Mouse (Mus musculus) neural tube, embryonic 15.5 days (tissue): ENCODE data around the gene Usp6nl. TPM values are rescaled to one million over a fixed set of nuclear protein-coding genes. Genes with fewer than 3 reads are reported as not detected.

ENCODE experiments used
- ATAC-seq: fragments of 200-750 bp; cut with Nextera tagmentation; 2 replicates; pipeline ENCODE4 v1.8.0; 2017; ENCODE audit warnings: mild to moderate bottlenecking, moderate TSS enrichment, moderate library complexity; ENCODE audit not compliant: low FRiP score
- H3K27ac ChIP-seq: fragments of 300-500 bp; sonication (generic); replicated peaks from 2 replicates; pipeline ENCODE4 v1.5.1; 2015; ENCODE audit warnings: mild to moderate bottlenecking, inconsistent platforms
- H3K27me3 ChIP-seq: fragments of 300-500 bp; sonication (generic); replicated peaks from 2 replicates; pipeline ENCODE4 v1.6.1; 2015; ENCODE audit warnings: inconsistent platforms
- H3K36me3 ChIP-seq: fragments of 300-500 bp; sonication (generic); 2 replicates; pipeline ENCODE4 v1.6.1; 2015; ENCODE audit warnings: inconsistent platforms
- H3K4me1 ChIP-seq: fragments of 300-500 bp; sonication (generic); 2 replicates; pipeline ENCODE4 v1.6.1; 2015; ENCODE audit warnings: inconsistent platforms
- H3K4me2 ChIP-seq: fragments of 300-500 bp; sonication (generic); 2 replicates; pipeline ENCODE4 v1.6.1; 2015; ENCODE audit warnings: inconsistent platforms, mild to moderate bottlenecking, moderate library complexity
- H3K4me3 ChIP-seq: fragments of 300-500 bp; sonication (generic); replicated peaks from 2 replicates; pipeline ENCODE4 v1.5.1; 2015; ENCODE audit warnings: mild to moderate bottlenecking, inconsistent platforms
- H3K9ac ChIP-seq: fragments of 300-500 bp; sonication (generic); replicated peaks from 2 replicates; pipeline ENCODE4 v1.6.1; 2015; ENCODE audit warnings: mild to moderate bottlenecking, inconsistent platforms
- H3K9me3 ChIP-seq: fragments of 300-500 bp; sonication (generic); replicated peaks from 2 replicates; pipeline ENCODE4 v1.6.1; 2016; ENCODE audit warnings: inconsistent platforms
- WGBS: fragments of 180-500 bp; shearing (Covaris S2); methylation state at CpG from one replicate; pipeline ENCODE4 v1.1.7; 2015; ENCODE audit warnings: mixed read lengths; 5-methylcytosine and 5-hydroxymethylcytosine counted together
- polyA plus RNA-seq: library from polyadenylated mRNA; unstranded; fragments of >200 nt; fragmentation: Nextera tagmentation; extraction: Ambion mirVana; gene quantifications from 2 replicates; pipeline ENCODE4 v1.2.1, GENCODE M21; 2015

Gene Usp6nl
- polyA plus RNA-seq, result 6.5 TPM in 2 replicates

- Histone ChIP-seq H3K27me3 (no peaks in the 10 kb centered on the region), H3K4me1 (peaks cover 25% of the 10 kb centered on the region), H3K36me3 (no peaks in the 10 kb centered on the region), H3K9me3 (no peaks in the 10 kb centered on the region), H3K27ac (peak within 1 kb of the TSS; percentile 97), H3K4me2 (peak within 1 kb of the TSS; percentile 78), H3K4me3 (peak within 1 kb of the TSS; percentile 91), H3K9ac (peak within 1 kb of the TSS; percentile 96)
- ATAC-seq, result peak; percentile 92
- under 1% methylated on average over 69 of the region's 75 CpGs for WGBS
Measured at GRCm38 (mm10) chr2:6322376-6322901, at the start of gene Usp6nl. Gene Usp6nl, plus strand, starts transcription at chr2:6322667.

DNA sequence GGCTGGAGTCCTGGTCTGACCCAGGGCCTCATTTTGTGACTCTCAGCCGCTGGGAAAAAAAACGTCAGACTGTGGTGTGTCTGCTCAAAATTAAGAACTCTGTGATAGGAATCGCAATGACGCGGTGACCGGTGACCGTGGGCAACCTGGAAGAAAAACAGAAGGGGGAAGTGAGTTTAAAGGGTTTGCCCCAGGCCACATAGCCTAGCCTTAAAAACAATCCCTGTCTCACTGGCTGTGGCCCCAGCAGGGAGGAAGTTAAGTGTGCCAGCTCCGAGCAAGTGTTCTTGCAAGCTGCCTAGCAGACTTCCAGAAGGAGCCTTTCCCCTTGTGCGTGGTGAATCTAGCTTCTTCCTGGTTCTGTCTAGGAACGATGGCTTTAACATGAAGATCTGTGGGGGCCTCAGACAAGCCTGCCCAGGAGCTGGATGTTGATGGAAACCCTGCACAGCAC, 49.0 kb upstream of the Usp6nl start:
- Histone ChIP-seq H3K9me3 (no peaks in the 10 kb centered on the region), H3K27me3 (no peaks in the 10 kb centered on the region), H3K4me2 (no peak overlapping the region), H3K4me1 (0 out of 2 replicates have a peak, but pooled peaks cover 3% of the 10 kb centered on the region), H3K9ac (no peak overlapping the region), H3K36me3 (no peaks in the 10 kb centered on the region), H3K27ac (no peak overlapping the region), H3K4me3 (no peak overlapping the region)
- 54% methylated on average over 10 of the region's 10 CpGs for WGBS
- ATAC-seq, result no peak

DNA sequence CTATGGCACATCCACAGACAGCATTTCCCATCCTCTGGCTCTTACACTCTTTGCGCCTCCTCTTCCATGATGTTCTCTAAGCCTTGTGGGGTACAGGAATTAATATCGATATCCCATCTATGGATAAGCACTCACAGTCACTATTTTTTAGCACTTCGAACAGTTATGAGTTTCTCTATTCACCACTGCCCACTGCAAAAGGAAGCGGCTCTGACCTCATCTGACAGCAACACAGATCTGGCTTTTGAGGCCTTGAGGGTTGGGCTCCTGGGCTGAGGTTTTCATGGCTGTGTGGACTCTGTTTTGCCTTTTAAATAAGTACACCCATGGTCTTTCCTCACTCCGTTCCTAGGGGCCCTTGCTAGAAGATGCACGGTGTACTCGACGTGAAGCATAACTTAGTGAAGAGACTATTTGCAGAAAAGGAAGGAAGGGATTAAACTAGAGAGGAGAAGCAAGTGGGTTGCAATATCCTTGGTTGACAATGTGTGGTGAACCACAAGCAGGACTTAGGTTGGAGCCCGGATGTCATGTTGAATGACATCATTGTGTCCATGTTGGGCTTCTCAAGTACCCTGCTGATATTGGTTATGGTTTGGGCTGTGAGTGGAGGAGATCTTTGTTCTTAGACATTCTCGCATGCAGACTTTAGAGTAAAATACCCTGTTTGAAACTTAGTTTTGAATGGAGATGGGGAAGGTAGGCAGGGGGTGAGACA, 43.5 kb upstream of the Usp6nl start:
- no peak for ATAC-seq
- Histone ChIP-seq H3K4me1 (no peaks in the 10 kb centered on the region), H3K9me3 (no peaks in the 10 kb centered on the region), H3K27me3 (no peaks in the 10 kb centered on the region), H3K4me2 (no peak overlapping the region), H3K27ac (no peak overlapping the region), H3K4me3 (no peak overlapping the region), H3K36me3 (no peaks in the 10 kb centered on the region), H3K9ac (no peak overlapping the region)
- WGBS, result 84% methylated on average over 10 of the region's 10 CpGs

- no peaks in the 10 kb centered on the region for H3K9me3 ChIP-seq
- 49% methylated on average over 10 of the region's 10 CpGs for WGBS
- H3K4me2 ChIP-seq, result no peak overlapping the region
- ATAC-seq, result no peak
- no peak overlapping the region for H3K4me3 ChIP-seq
- no peaks in the 10 kb centered on the region for H3K36me3 ChIP-seq
- H3K27ac ChIP-seq, result no peak overlapping the region
- H3K4me1 ChIP-seq, result no peaks in the 10 kb centered on the region
- H3K27me3 ChIP-seq, result no peaks in the 10 kb centered on the region
- no peak overlapping the region for H3K9ac ChIP-seq
Measured at GRCm38 (mm10) chr2:6279614-6280301, 42.7 kb upstream of the Usp6nl start.

- Histone ChIP-seq H3K4me3 (no peak overlapping the region), H3K27me3 (no peaks in the 10 kb centered on the region), H3K27ac (no peak overlapping the region), H3K36me3 (no peaks in the 10 kb centered on the region), H3K4me1 (no peaks in the 10 kb centered on the region), H3K9me3 (no peaks in the 10 kb centered on the region), H3K9ac (no peak overlapping the region), H3K4me2 (no peak overlapping the region)
- ATAC-seq, result no peak
- 94% methylated on average over 2 of the region's 2 CpGs for WGBS
Measured at GRCm38 (mm10) chr2:6283569-6283968, 38.9 kb upstream of the Usp6nl start.

DNA sequence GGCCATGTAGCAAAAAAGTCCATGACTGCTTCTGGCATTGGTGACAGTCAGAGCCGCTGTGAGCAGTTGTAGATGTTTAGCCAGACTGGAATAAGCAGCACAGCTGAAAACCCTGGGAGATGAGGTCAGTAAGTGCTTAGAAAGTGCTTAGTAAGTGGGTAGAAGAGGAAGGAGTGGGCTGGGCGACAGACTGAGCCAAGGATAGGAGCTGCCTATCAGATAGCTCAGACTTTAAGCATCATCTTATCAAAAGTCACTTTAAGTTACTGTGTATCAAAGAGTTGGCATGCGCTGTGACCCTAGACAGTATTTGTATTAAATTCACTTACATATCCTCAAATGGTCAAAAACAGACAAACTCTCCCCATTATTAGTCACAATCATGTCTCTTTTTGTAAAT, 37.7 kb upstream of the Usp6nl start:
- no peak overlapping the region for H3K27ac ChIP-seq
- no peak for ATAC-seq
- H3K4me3 ChIP-seq, result no peak overlapping the region
- no peaks in the 10 kb centered on the region for H3K36me3 ChIP-seq
- H3K9ac ChIP-seq, result no peak overlapping the region
- no peaks in the 10 kb centered on the region for H3K4me1 ChIP-seq
- H3K9me3 ChIP-seq, result no peaks in the 10 kb centered on the region
- H3K27me3 ChIP-seq, result no peaks in the 10 kb centered on the region
- H3K4me2 ChIP-seq, result no peak overlapping the region
- 88% methylated on average over 3 of the region's 3 CpGs for WGBS

DNA sequence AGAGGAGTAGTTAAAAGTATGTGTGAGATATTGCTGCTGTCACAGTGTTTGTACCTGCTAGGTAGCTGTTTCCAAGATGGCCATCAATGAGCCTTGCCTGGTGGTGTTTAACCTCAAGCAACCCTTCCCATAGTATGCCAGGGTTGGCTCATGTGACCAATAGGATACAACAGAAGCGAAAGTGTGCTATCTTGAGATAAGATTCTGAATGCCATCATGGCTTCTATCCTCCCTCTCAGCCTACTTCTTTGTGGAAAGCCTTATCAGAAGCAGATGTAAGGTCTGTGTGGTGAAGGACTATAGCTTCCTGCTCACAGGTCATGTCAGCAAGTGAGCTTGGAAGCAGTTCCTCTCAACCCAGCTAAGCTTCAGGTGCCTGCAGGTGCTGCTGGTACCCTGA, 36.7 kb upstream of the Usp6nl start:
- ATAC-seq, result no peak
- no peaks in the 10 kb centered on the region for H3K9me3 ChIP-seq
- 96% methylated on average over 1 of the region's 1 CpGs for WGBS
- H3K9ac ChIP-seq, result no peak overlapping the region
- H3K27me3 ChIP-seq, result no peaks in the 10 kb centered on the region
- no peaks in the 10 kb centered on the region for H3K4me1 ChIP-seq
- no peak overlapping the region for H3K27ac ChIP-seq
- no peaks in the 10 kb centered on the region for H3K36me3 ChIP-seq
- H3K4me3 ChIP-seq, result no peak overlapping the region
- H3K4me2 ChIP-seq, result no peak overlapping the region

- no peaks in the 10 kb centered on the region for H3K9me3 ChIP-seq
- no peaks in the 10 kb centered on the region for H3K4me1 ChIP-seq
- no peak for ATAC-seq
- no peaks in the 10 kb centered on the region for H3K36me3 ChIP-seq
- H3K27me3 ChIP-seq, result no peaks in the 10 kb centered on the region
- no peak overlapping the region for H3K4me2 ChIP-seq
- H3K4me3 ChIP-seq, result no peak overlapping the region
- H3K9ac ChIP-seq, result no peak overlapping the region
- no peak overlapping the region for H3K27ac ChIP-seq
- 86% methylated on average over 11 of the region's 11 CpGs for WGBS
Measured at GRCm38 (mm10) chr2:6293825-6294444, 28.5 kb upstream of the Usp6nl start.

DNA sequence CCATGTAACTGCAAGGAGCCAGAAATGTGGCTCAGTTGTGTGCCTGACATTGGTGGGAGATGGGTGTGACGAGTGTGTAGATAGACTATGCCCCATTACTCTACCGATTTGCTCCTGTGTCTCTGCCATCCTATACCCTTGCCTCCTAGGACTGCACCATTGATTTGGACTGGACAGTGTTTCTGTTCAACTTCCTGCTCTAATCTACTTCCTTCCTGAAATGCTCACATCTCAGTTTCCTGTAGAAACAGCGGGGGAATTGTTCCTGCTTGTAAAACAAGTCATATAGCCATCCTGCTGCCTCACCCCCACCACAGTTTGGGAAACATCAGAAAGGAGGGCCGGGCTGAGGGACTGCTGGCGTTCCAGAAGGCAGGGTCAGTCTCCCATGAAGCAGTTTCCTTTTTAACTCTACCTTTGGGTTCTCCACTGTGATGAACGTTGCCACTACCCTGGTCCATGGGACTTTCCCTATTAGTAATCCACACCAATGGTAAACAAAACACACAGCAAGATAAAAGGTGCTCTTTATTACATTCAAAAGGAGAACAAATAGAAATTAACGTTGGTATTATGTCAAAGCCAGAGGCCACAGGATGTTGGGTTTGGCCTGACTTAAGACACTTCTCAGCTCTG, 27.4 kb upstream of the Usp6nl start:
- H3K4me2 ChIP-seq, result no peak overlapping the region
- ATAC-seq, result no peak
- H3K36me3 ChIP-seq, result no peaks in the 10 kb centered on the region
- H3K9ac ChIP-seq, result no peak overlapping the region
- no peaks in the 10 kb centered on the region for H3K9me3 ChIP-seq
- H3K4me1 ChIP-seq, result no peaks in the 10 kb centered on the region
- H3K27ac ChIP-seq, result 0 out of 2 replicates have a peak overlapping the region, but pooled peaks have one; percentile 18
- 65% methylated on average over 7 of the region's 7 CpGs for WGBS
- H3K27me3 ChIP-seq, result no peaks in the 10 kb centered on the region
- no peak overlapping the region for H3K4me3 ChIP-seq

GRCm38 (mm10) chr2:6304768-6305167, 17.7 kb upstream of the Usp6nl start:
- no peak overlapping the region for H3K9ac ChIP-seq
- 91% methylated on average over 4 of the region's 4 CpGs for WGBS
- no peak overlapping the region for H3K4me3 ChIP-seq

GRCm38 (mm10) chr2:6306861-6307260, 15.6 kb upstream of the Usp6nl start:
- no peaks in the 10 kb centered on the region for H3K4me1 ChIP-seq

More at GRCm38 (mm10) chr2:6304768-6305167, 17.7 kb upstream of the Usp6nl start:
- H3K4me2 ChIP-seq, result no peak overlapping the region
- no peaks in the 10 kb centered on the region for H3K4me1 ChIP-seq
- H3K27ac ChIP-seq, result no peak overlapping the region
- ATAC-seq, result no peak
- H3K9me3 ChIP-seq, result no peaks in the 10 kb centered on the region
- no peaks in the 10 kb centered on the region for H3K27me3 ChIP-seq
- no peaks in the 10 kb centered on the region for H3K36me3 ChIP-seq

More at GRCm38 (mm10) chr2:6306861-6307260, 15.6 kb upstream of the Usp6nl start:
- H3K27ac ChIP-seq, result no peak overlapping the region
- no peak overlapping the region for H3K9ac ChIP-seq
- WGBS, result 64% methylated on average over 3 of the region's 3 CpGs
- no peaks in the 10 kb centered on the region for H3K36me3 ChIP-seq
- no peaks in the 10 kb centered on the region for H3K9me3 ChIP-seq
- no peak for ATAC-seq
- H3K4me3 ChIP-seq, result no peak overlapping the region
- H3K4me2 ChIP-seq, result no peak overlapping the region
- H3K27me3 ChIP-seq, result no peaks in the 10 kb centered on the region
